1 mouse cellular context compared by ENCODE assay signal in genomic region chr14:79506207-79506606, GRCm38 (mm10).
TF ChIP-seq lines count a peak whose summit lies in the region.

No protein-coding gene starts in this region.

TF ChIP-seq in MEL, 35 proteins besides CTCF, POLR2A, EP300 and RAD21 (continued from another document):
- no peak for TF ChIP-seq MYC (IDR thresholded peaks at IDR 0.05; ENCODE audit: low read depth, low read length)
- no peak for TF ChIP-seq TAL1 (IDR thresholded peaks at IDR 0.05; ENCODE audit: low read length)
- no peak for TF ChIP-seq TBP (IDR thresholded peaks at IDR 0.05; ENCODE audit: low read depth, low read length)
